Mouse (Mus musculus): ENCODE results near the gene Gnb4.

Gene Gnb4

GRCm38 (mm10) chr3:32616331-32617052 is at the start of gene Gnb4:
Gnb4 (minus strand) TSS chr3:32616585.
- peak; percentile 60 for DNase-seq

- DNase-seq = no peak
These were observed 45.2 kb upstream of the Gnb4 start for GRCm38 (mm10) chr3:32661556-32661930.

GRCm38 (mm10) chr3:32660831-32661555 is 44.6 kb upstream of the Gnb4 start:
- no peak for DNase-seq

DNA sequence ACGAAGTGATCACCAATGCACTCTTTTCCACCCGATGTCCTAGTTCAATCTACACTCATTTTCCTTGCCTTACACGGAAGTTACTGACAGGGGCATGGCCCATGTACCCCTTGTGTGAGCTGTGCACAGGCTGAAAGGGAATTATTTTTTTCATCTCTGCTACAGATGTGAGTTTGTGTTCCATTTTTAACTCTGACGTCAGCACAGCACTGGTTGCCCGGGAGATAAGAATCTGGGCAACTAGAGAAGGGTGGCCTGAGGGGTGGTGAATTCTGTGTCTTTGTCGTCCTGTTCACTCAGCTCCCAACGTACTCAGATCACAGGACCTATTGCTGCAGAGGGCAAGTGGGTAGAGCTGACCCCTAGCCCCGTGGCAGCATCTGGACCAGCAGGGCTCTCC is 43.9 kb upstream of the Gnb4 start:
- no peak for DNase-seq

DNA sequence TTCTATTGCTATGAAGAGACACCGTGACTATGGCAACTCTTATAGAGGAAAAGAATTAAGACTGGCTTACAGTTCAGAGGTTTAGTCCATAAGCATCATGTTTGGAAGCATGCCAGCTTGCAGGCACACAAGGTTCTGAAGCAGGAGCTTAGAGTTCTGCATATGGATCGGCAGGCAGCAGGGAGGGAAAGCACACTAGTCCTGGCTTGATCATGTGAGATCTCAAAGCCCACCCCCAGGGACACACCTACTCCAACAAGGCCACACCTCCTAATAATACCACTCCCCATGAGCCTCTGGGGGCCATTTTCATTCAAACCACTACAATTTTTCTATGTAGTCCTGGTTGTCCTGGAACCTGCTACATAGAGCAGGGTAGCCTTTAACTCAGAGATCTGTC is 43.1 kb upstream of the Gnb4 start:
- no peak for DNase-seq

DNA sequence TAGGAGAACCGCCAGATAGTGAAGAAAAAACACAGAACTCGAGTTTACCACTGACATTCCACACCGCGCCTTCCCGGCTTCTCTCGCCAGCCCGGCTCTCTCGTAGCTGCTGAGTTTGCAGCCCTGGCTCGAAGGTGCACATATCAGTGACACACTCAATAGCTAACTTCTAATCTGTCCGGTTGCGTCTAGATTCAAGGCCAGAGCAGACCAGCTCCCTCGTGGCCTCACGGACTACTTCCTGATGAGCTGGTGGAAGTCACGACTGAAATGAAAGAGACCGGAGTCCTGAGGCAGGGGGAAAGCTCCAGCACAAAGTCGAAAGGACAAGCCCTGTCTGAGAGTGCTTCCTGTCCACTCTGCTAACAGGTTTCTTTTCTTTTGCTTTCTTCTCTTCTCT is 42.4 kb upstream of the Gnb4 start:
- no peak for DNase-seq

- no peak for DNase-seq
These were observed 42.0 kb upstream of the Gnb4 start for GRCm38 (mm10) chr3:32658401-32658800.

GRCm38 (mm10) chr3:32656398-32656994 is 40.1 kb upstream of the Gnb4 start:
- DNase-seq = no peak

DNA sequence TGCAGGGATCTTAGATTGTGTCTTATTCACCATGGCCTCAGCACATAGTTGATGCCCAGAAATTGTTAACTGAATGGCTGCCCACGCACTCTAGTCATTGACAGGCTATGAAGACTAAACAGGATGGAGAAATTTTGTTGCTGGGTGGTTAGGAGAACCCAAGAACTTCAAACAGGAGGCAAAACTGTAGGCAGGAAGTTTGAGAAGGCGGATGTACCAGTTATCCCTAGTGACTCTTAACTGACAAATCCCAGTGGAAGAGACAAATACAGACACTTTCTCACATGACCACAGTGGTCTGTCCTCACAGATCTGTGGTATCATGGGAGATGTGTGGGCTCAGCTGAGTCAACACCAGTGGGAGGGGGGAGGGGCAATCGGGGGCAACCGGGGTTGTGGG is 39.6 kb upstream of the Gnb4 start:
- DNase-seq = no peak

DNA sequence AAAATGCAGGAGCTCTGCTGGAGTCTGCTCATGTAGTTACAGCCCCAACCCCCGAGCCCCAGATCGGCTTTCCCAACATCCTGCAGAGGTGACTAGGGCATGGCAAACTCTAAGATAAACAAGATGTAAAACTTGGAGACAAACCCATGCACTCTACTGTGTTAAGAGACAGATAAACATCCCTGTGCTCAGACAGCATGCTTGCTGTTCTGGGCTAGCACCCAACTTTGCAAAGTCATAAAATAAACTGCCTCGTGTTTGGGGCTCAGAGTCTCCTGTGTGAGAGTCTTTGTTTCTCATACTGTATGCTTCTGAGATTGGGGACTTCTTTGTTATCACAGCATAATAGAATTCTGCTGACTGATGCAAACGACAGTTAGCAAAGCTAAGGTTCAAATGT is 36.4 kb upstream of the Gnb4 start:
- DNase-seq = no peak

DNA sequence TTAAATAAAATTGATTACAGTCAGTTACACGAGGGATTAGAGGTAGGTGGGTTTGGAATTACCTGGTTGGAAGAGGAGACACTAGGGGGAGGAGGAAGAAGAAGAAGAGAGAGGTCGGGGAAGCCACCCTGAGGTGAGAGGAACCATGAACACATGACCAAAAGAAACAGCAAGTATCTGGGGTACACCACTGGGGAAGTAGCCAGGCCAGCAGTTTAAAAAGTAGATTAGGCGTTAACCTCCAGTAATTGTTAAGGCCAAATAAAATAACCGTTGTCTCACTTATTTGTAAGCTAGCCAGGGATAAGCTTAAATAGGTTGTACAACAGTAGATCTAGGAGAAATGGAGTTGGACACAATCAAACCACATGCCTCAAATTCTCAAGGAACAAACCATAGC is 32.9 kb upstream of the Gnb4 start:
- no peak for DNase-seq

DNA sequence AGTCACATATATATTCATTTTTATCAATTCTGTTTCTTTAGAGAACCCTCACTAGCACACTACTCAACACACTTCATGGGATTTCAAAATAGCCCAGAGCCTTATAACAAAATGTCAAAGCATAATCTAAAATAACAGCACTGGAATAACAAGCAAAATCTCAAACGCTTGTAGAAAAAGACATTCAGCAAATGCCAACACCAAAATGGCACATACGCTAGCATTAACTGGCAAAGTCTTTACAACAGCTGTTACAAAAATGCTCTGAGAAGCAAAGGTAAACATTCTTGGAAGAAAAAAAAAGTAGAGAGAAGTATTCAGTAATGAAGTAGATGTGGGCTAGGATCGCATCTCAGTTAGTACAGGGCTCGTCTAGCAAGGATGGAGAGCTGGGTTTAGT is 30.5 kb upstream of the Gnb4 start:
- no peak for DNase-seq

GRCm38 (mm10) chr3:32644751-32645150 is 28.4 kb upstream of the Gnb4 start:
- no peak for DNase-seq

GRCm38 (mm10) chr3:32642116-32642515 is 25.7 kb upstream of the Gnb4 start:
- no peak for DNase-seq

DNA sequence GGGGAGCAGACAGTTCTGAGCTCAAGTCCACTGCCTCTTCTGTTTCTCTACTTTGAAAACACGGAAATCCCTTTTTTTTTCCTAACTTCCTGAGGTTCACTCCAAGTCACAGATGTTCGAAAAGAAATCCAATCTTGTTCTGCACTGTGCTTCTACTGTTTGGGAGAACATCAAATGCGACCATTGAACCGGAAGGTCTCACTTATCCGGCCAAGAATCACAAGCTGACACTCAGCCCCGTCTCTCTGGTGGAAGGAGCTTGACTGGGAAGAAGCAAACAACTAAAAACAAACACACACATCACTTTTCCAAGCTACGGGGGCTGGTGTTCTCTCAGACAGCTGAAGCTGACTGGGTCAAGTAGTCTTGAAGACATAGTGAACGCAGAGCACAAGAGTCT is 21.9 kb upstream of the Gnb4 start:
- DNase-seq = no peak

GRCm38 (mm10) chr3:32632760-32633264 is 16.4 kb upstream of the Gnb4 start:
- no peak for DNase-seq

DNA sequence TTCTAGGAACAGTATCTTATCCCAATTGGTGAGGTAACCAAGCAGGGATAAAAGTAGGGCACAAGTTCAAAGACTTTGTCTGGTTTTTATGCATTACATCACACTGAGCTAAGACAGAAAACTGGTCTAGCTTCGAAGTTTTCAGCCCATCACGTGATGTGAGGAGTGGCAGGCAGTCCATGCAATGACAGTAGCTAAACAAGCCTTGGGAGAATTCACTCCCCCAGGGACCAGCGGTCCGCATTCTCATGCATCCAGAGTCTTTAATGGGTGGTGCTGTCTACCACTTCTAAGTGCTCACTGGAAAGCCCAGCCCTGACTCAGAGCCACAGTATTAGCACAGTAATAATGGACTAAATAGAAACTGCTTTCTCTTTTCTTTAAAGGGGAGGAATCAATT is 13.8 kb upstream of the Gnb4 start:
- DNase-seq = no peak

DNA sequence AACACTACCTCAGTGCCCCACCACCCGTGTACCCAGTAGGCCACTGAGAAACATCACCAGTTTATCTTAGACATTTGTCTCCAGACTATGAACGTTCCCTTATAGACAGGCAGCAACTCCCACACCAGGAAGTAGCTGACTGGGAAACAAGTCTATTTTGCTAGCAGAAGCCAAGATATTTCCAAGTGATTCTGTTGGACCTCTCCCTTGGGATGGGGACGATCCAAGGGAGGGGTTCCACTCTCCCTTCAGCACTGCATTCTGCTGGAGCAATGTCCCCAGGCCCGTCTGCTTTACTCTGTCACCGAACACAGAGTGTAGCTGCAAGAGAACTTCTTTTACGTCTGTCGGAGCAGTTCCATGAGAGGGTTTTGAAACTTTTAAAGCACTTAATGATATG is 11.8 kb upstream of the Gnb4 start:
- DNase-seq = no peak

- DNase-seq = no peak
These were observed 5.7 kb upstream of the Gnb4 start for GRCm38 (mm10) chr3:32622106-32622505.

- DNase-seq = no peak
These were observed 5.3 kb upstream of the Gnb4 start for GRCm38 (mm10) chr3:32621658-32622057.

GRCm38 (mm10) chr3:32617053-32617642 is 763 bp upstream of the Gnb4 start:
- no peak for DNase-seq

DNA sequence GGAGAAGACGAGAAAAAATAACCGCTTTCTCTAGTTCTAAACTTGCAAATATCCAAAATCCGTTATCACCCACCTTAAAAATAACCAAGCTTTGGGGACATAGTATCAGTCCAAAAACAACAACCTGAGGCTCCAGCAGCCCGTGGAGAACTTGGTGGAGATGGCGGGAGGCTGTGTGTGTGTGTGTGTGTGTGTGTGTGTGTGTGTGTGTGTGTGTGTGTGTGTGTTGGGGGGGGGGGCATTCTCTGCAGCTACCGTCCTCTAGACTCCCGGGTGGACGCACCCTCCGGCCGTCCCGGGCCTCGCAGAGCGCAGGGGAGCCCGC is 417 bp downstream of the Gnb4 start:
- no peak for DNase-seq

DNA sequence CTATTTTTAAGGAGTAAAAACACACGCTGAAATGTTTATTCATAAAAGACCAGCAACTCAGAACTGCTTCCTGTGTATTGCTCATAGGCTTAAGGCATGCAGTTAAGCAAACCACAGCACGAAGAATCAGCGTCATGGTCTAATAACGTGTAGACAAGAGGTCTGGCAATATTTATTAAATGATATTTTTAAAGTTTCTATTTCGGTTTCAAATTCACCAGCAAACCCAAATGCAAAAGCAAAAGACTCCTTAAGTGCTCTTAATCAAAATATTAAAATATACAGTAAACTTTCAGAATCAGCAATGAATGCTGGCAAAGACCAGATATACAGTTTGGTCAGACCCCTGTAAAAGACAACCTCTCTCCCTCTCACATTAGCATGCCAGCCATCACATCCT is 1.0 kb downstream of the Gnb4 start:
- DNase-seq = no peak

GRCm38 (mm10) chr3:32614786-32615185 is 1.6 kb downstream of the Gnb4 start:
- no peak for DNase-seq
